Mouse (Mus musculus): ENCODE data around the gene Rtl10.

GRCm38 (mm10) chr16:18462598-18462997, 36.1 kb upstream of the Rtl10 start:
- no peak for TF ChIP-seq CTCF (IDR thresholded peaks at IDR 0.05; ENCODE audit: borderline replicate concordance, control insufficient read depth, extremely low read depth, insufficient read depth, low read length, poor library complexity)
- TF ChIP-seq POLR2A (IDR thresholded peaks at IDR 0.05; ENCODE audit: control insufficient read depth, extremely low read depth, insufficient read depth, low read length, poor library complexity) = no peak

All from thymus, adult 2 months (tissue).